Mouse (Mus musculus) myocyte (in vitro differentiated cells): ENCODE data around the gene Smg6. TPM values are rescaled to one million over a fixed set of nuclear protein-coding genes. Genes with fewer than 3 reads are reported as not detected.

Source experiments
- H3K27me3 ChIP-seq: one replicate; pipeline ENCODE4 v1.6.1; 2011; ENCODE audit not compliant: control insufficient read depth, insufficient read depth, insufficient read length
- H3K36me3 ChIP-seq: one replicate; pipeline ENCODE4 v1.6.1; 2011; ENCODE audit not compliant: control insufficient read depth, insufficient read depth
- H3K4me2 ChIP-seq: one replicate; pipeline ENCODE4 v1.6.1; 2011; ENCODE audit warnings: low read depth, control low read depth
- H3K4me3 ChIP-seq: one replicate; pipeline ENCODE4 v1.5.1; 2011; ENCODE audit warnings: mild to moderate bottlenecking, control low read depth, moderate library complexity
- H3K79me2 ChIP-seq: one replicate; pipeline ENCODE4 v1.6.1; 2011; ENCODE audit not compliant: control insufficient read depth, insufficient read depth
- H3ac ChIP-seq: one replicate; pipeline ENCODE4 v1.6.1; 2011; ENCODE audit not compliant: control insufficient read depth, insufficient read length
- CEBPB ChIP-seq: IDR thresholded peaks from 2 replicates; pipeline ENCODE4 v1.6.1; 2011; ENCODE audit warnings: mild to moderate bottlenecking, moderate library complexity; ENCODE audit not compliant: poor library complexity, insufficient read depth, severe bottlenecking
- E2F4 ChIP-seq: IDR thresholded peaks from one replicate; pipeline ENCODE4 v1.6.1; 2011; ENCODE audit warnings: mild to moderate bottlenecking, control low read depth, moderate library complexity; ENCODE audit not compliant: insufficient read depth
- MAX ChIP-seq: IDR thresholded peaks from one replicate; pipeline ENCODE4 v1.6.1; 2011; ENCODE audit warnings: low read depth, mild to moderate bottlenecking, control low read depth
- MYOD1 ChIP-seq, 3 experiments: IDR thresholded peaks; one replicate each; pipeline ENCODE4 v1.6.1; 2011; ENCODE audit warnings: control low read depth in 2 of 3, low read depth in 2 of 3, mild to moderate bottlenecking in 2 of 3, moderate library complexity in 1 of 3; ENCODE audit not compliant: insufficient read length in 2 of 3, control insufficient read depth in 1 of 3
- MYOG ChIP-seq, 3 experiments: IDR thresholded peaks; one replicate each; pipeline ENCODE4 v1.6.1; 2011; ENCODE audit warnings: control low read depth in 2 of 3, low read depth in 2 of 3, mild to moderate bottlenecking in 2 of 3; ENCODE audit not compliant: insufficient read length in 2 of 3, control insufficient read depth in 1 of 3, insufficient read depth in 1 of 3
- POLR2A ChIP-seq: IDR thresholded peaks from one replicate; pipeline ENCODE4 v1.6.1; 2011; ENCODE audit warnings: low read depth, mild to moderate bottlenecking, control low read depth, moderate library complexity; ENCODE audit not compliant: insufficient read length
- POLR2AphosphoS2 ChIP-seq: IDR thresholded peaks from one replicate; pipeline ENCODE4 v1.6.1; 2011; ENCODE audit warnings: low read depth, control low read depth; ENCODE audit not compliant: insufficient read length
- REST ChIP-seq: IDR thresholded peaks from one replicate; pipeline ENCODE4 v1.6.1; 2011; ENCODE audit warnings: mild to moderate bottlenecking, control low read depth, moderate library complexity; ENCODE audit not compliant: insufficient read depth, insufficient read length
- SRF ChIP-seq: IDR thresholded peaks from one replicate; pipeline ENCODE4 v1.6.1; 2011; ENCODE audit warnings: low read depth; ENCODE audit not compliant: control insufficient read depth, insufficient read length
- TCF12 ChIP-seq: IDR thresholded peaks from one replicate; pipeline ENCODE4 v1.6.1; 2011; ENCODE audit warnings: mild to moderate bottlenecking, control low read depth; ENCODE audit not compliant: poor library complexity, insufficient read depth, severe bottlenecking
- TCF3 ChIP-seq: IDR thresholded peaks from one replicate; pipeline ENCODE4 v1.6.1; 2011; ENCODE audit warnings: low read depth, control low read depth; ENCODE audit not compliant: insufficient read length
- USF1 ChIP-seq: IDR thresholded peaks from one replicate; pipeline ENCODE4 v1.6.1; 2011; ENCODE audit warnings: low read depth, mild to moderate bottlenecking, control low read depth, moderate library complexity
- polyA plus RNA-seq: library from polyadenylated mRNA; unstranded; fragments of >200 nt; fragmentation: generic; extraction: Trizol; gene quantifications from one replicate; pipeline ENCODE4 v1.2.1, GENCODE M21; 2012; ENCODE audit warnings: missing spikeins

The Smg6 gene
- polyA plus RNA-seq, 1 experiment = 14.7 TPM

GRCm38 (mm10) chr11:74929111-74929510, 3.5 kb downstream of the Smg6 start:
- Histone ChIP-seq H3ac (no peak overlapping the region), H3K4me2 (no peak overlapping the region), H3K27me3 (no peaks in the 10 kb centered on the region), H3K79me2 (peaks cover 38% of the 10 kb centered on the region), H3K4me3 (no peak overlapping the region), H3K36me3 (peaks cover 15% of the 10 kb centered on the region)
- TF ChIP-seq CEBPB (no peak), REST (no peak), TCF12 (no peak), MAX (no peak), USF1 (no peak), E2F4 (no peak), MYOD1 (IDR thresholded peaks at IDR 0.05; ENCODE audit: control insufficient read depth in 1 of 3, insufficient read length in 2 of 3, low read depth in 2 of 3) (no peak), POLR2A (no peak), SRF (no peak), TCF3 (no peak), MYOG (IDR thresholded peaks at IDR 0.05; ENCODE audit: control insufficient read depth in 1 of 3, insufficient read depth in 1 of 3, insufficient read length in 2 of 3, low read depth in 2 of 3) (no peak), POLR2AphosphoS2 (no peak)

DNA sequence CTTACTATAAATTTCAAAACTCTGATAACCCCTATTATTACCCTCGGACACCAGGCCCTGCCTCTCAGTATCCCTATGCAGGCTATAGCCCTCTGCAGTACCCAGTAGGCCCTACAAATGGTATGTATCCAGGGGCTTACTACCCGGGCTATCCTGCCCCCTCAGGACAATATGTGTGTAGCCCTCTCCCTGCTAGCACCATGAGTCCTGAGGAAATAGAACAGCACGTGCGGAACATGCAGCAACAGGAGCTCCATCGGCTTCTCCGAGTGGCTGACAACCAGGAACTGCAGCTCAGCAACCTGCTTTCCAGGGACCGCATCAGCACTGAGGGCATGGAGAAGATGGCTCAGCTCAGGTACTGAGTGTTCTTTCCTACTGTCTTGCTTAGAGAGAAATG, 4.8 kb downstream of the Smg6 start:
- TF ChIP-seq SRF (no peak), TCF12 (no peak), MYOG (IDR thresholded peaks at IDR 0.05; ENCODE audit: control insufficient read depth in 1 of 3, insufficient read depth in 1 of 3, insufficient read length in 2 of 3, low read depth in 2 of 3) (no peak), MAX (no peak), TCF3 (no peak), MYOD1 (IDR thresholded peaks at IDR 0.05; ENCODE audit: control insufficient read depth in 1 of 3, insufficient read length in 2 of 3, low read depth in 2 of 3) (no peak)
- Histone ChIP-seq H3K4me2 (no peak overlapping the region), H3ac (no peak overlapping the region), H3K79me2 (peaks cover 27% of the 10 kb centered on the region), H3K4me3 (no peak overlapping the region), H3K27me3 (no peaks in the 10 kb centered on the region), H3K36me3 (peaks cover 20% of the 10 kb centered on the region)

GRCm38 (mm10) chr11:74946348-74946747, 20.7 kb downstream of the Smg6 start:
- Histone ChIP-seq H3K27me3 (no peaks in the 10 kb centered on the region), H3K4me2 (no peak overlapping the region), H3K79me2 (no peaks in the 10 kb centered on the region), H3K36me3 (peaks cover 21% of the 10 kb centered on the region), H3ac (no peak overlapping the region), H3K4me3 (no peak overlapping the region)
- no peak for TF ChIP-seq E2F4
- TF ChIP-seq TCF3 = no peak

DNA sequence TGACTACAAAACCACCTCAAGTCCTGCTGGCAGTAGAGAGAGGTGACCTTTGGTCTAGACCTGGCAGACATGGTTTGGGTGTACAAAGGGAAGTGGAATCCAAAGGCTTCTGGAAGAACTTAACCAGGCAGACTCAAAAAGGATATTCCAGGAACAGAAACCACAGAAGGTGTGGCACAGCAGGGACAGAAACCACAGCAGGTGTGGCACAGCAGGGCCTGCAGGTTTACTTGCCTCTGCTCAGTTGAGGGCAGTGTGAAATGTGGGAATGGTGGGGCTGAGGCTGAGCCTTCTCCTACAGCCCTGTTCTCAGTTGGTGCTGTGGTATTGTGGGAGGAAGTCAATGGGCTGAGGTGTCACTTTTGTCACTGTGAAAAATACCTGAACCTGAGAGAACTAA, 29.3 kb downstream of the Smg6 start:
- Histone ChIP-seq H3K36me3 (no peaks in the 10 kb centered on the region), H3K4me2 (no peak overlapping the region), H3ac (no peak overlapping the region), H3K79me2 (no peaks in the 10 kb centered on the region), H3K4me3 (no peak overlapping the region), H3K27me3 (no peaks in the 10 kb centered on the region)
- TF ChIP-seq MYOG (IDR thresholded peaks at IDR 0.05; ENCODE audit: control insufficient read depth in 1 of 3, insufficient read depth in 1 of 3, insufficient read length in 2 of 3, low read depth in 2 of 3) = peak in 2 of 3 experiments; percentile 13 to 78
- TF ChIP-seq MYOD1 (IDR thresholded peaks at IDR 0.05; ENCODE audit: control insufficient read depth in 1 of 3, insufficient read length in 2 of 3, low read depth in 2 of 3) = peak in 1 of 3 experiments; percentile 79
- TF ChIP-seq USF1 = no peak

GRCm38 (mm10) chr11:74956006-74956405, 30.4 kb downstream of the Smg6 start:
- no peaks in the 10 kb centered on the region for H3K79me2 ChIP-seq
- no peak overlapping the region for H3K4me3 ChIP-seq
- TF ChIP-seq TCF12 = no peak
- TF ChIP-seq TCF3 = no peak
- no peak for TF ChIP-seq MYOD1 (IDR thresholded peaks at IDR 0.05; ENCODE audit: control insufficient read depth in 1 of 3, insufficient read length in 2 of 3, low read depth in 2 of 3)
- no peak for TF ChIP-seq E2F4
- TF ChIP-seq MYOG (IDR thresholded peaks at IDR 0.05; ENCODE audit: control insufficient read depth in 1 of 3, insufficient read depth in 1 of 3, insufficient read length in 2 of 3, low read depth in 2 of 3) = no peak
- TF ChIP-seq MAX = no peak
- no peak overlapping the region for H3K4me2 ChIP-seq
- no peaks in the 10 kb centered on the region for H3K27me3 ChIP-seq
- no peak overlapping the region for H3ac ChIP-seq
- no peaks in the 10 kb centered on the region for H3K36me3 ChIP-seq
